Mouse (Mus musculus): Measurements from ENCODE around the gene Rcn3.
A peak's percentile ranks its signal among the peaks of the same experiment; 100 is the strongest.
"Not testable (repeated sequence)": the region's sequence is repeated elsewhere in the genome, so short reads cannot be mapped to it uniquely, and the experiment has no call there.

Gene Rcn3

DNA sequence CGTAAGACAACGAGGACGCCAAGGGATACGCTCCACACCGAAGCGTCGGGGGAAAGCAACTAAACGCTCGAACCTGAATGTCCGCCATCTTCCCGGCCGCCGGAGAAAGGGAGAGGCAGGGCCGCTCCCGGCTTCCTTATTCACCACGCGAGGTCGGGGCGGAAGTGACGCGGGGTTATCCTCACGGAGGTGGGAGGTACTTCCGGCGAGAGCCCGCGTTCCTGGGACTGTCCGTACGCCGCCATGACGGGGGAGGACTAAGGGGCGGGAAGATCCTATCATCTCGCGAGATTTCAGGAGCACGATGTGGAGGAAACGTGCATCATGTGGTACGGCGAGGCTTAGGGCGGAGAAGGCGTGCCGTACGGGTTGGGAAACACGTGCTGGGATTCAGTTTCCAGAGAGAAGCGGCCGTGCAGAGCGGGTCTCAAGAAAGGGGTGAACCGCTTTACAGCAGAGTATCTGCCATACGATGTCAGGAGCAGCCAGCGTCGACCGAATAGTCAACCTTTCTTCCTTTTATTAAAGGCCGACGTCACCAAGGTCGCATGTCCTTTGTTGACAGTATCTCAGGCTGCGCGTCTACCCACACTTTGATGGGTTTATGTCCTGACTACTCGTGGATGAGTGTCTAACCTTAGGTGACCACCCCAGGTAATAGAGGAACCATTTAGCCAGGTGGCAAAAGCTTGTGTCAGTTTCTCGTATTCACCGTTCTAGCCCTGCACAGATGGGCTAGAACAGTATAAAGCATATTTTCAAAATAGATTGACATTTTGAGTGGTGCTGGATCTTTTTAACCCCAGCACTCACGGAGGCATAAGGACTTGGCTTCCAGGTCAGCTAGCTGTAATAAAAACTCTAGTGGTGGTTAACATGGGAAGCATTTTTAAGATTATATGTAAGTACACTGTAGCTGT lies 32.5 kb upstream of the Rcn3 start, which contains the start of gene Rps11:
TSS of gene Rps11 (minus strand) at position 216 of the 920 bp plus-strand sequence.
- peak; percentile 99 for DNase-seq (ENCODE audit: low spot score)

DNA sequence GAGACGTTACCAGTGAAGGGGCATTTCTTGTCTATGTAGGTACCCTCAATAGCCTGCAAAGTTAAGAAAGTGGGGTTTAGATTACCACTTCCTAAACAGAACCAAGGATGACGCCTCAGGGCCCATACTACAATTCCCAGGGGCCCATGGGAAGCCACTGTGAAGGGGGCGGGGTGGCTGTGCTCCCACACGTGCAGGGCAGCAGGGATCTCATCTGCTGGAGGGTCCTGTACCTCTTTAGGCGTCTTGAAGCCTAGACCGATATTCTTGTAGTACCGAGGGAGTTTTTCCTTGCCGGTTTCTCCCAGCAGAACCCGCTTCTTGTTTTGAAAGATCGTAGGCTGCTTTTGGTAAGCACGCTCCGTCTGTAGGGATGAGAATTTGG lies 31.2 kb upstream of the Rcn3 start:
- DNase-seq (ENCODE audit: low spot score) = no peak

GRCm38 (mm10) chr7:45122561-45123185 lies 30.7 kb upstream of the Rcn3 start:
- no peak for DNase-seq (ENCODE audit: low spot score)

- no peak for DNase-seq (ENCODE audit: low spot score)
These were observed 29.9 kb upstream of the Rcn3 start for GRCm38 (mm10) chr7:45121966-45122365.

DNA sequence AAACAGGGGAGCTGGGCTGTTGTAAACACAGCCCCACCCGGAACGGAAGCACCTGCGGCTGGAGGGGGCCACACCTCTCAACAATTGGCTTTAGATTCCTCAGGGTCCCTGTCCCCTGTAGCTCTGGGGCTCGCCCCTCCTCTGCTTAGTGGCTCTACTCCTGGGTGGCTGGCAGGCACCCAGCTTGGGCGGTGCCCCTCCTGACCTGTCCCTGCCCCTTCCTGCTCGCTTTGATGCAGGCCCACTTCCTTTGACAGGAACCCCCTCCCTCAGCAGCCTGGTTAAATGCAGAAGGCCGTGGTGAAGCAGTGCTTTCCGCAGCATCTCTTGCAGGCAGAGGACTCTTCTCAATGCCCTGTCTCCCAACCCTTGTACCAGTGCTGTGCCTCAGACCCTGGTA lies 29.4 kb upstream of the Rcn3 start:
- no peak for DNase-seq (ENCODE audit: low spot score)

- no peak for DNase-seq (ENCODE audit: low spot score)
These were observed 28.0 kb upstream of the Rcn3 start for GRCm38 (mm10) chr7:45119780-45120709.

- no peak for DNase-seq (ENCODE audit: low spot score)
These were observed 26.3 kb upstream of the Rcn3 start for GRCm38 (mm10) chr7:45118336-45118735.

DNA sequence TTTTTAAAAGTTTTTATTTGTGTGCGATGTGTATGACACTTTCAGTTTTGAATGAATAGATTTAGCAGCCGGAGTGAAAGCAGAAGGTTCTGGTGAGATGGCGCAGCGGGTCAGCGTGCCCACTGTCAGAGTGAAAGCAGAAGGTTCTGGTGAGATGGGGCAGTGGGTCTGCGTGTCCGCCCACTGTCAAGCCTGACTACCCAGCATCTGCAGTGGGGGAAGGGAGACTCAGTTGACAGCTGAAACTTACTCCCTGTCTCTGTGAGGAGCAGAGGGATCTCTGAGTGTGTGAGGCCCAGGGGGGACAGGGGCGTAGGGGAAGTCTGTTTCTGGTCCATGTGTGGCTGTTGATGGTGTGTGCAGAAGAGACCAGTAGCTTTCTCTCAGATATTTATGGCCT lies 25.5 kb upstream of the Rcn3 start:
- no peak for DNase-seq (ENCODE audit: low spot score)

- no peak for DNase-seq (ENCODE audit: low spot score)
These were observed 21.5 kb upstream of the Rcn3 start for GRCm38 (mm10) chr7:45113476-45113875.

GRCm38 (mm10) chr7:45112529-45112928 lies 20.5 kb upstream of the Rcn3 start:
- no peak for DNase-seq (ENCODE audit: low spot score)

- no peak for DNase-seq (ENCODE audit: low spot score)
These were observed 19.9 kb upstream of the Rcn3 start for GRCm38 (mm10) chr7:45111940-45112339.

DNA sequence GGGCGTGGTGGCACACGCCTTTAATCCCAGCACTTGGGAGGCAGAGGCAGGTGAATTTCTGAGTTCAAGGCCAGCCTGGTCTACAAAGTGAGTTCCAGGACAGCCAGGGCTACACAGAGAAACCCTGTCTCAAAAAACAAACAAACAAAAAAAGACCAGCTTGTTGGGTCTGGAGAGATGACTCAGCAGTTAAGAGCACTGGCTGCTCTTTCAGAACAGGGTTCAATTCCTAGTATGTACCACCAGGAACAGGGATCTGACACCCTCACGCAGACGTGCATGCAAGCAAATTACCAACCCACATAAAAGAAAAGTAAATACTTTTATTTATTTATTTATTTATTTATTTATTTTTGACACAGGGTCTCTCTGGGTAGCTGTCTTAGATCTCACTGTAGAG lies 18.1 kb upstream of the Rcn3 start:
- not testable (repeated sequence) for DNase-seq (ENCODE audit: low spot score)

DNA sequence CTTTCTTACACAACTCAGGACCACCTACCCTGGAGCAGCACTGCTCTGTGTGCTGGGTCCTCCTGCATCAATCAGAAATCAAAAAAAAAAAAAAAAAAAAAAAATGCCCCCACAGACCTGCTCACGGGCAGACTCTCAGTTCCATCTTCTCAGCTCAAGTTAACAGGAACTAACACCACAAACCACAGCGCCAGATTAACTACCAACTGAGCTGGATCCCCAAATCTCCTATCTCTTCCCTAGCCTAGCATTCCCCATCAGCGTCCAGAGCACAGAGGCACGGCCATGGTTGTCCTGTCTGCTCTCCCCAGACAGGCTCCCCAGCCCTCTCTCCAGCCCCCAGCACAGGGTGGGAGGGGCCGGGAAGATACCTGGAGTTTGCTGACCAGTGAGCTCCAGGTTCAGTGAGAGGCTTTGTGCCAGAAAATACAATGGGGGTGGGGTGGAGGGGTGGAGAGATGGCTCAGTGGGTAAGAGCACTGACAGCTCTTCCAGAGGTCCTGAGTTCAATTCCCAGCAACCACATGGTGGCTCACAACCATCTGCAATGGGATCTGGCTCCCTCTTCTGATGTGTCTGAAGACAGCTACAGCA lies 15.1 kb upstream of the Rcn3 start:
- no peak for DNase-seq (ENCODE audit: low spot score)

DNA sequence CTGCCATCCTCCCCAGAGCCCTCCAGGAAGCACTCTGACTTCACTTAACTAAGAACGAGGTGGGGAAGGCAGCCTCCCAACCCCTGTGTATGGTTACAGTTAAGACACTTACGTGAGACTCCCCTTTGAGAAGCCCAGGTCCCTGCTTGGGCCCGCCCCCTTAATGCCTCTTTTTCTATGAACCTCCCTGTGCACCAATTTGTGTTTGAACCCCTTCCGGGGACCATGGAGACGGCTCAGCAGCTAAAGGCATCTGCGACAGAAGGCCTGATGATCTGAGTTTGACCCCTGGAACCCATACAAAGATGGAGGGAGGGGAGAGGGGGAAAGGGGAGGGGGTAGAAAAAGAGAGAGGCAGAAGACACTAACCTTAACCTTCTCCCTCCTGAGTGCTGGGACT lies 14.4 kb upstream of the Rcn3 start:
- no peak for DNase-seq (ENCODE audit: low spot score)

- no peak for DNase-seq (ENCODE audit: low spot score)
These were observed 13.5 kb upstream of the Rcn3 start for GRCm38 (mm10) chr7:45105491-45105890.

GRCm38 (mm10) chr7:45104941-45105340 lies 12.9 kb upstream of the Rcn3 start:
- DNase-seq (ENCODE audit: low spot score) = no peak

DNA sequence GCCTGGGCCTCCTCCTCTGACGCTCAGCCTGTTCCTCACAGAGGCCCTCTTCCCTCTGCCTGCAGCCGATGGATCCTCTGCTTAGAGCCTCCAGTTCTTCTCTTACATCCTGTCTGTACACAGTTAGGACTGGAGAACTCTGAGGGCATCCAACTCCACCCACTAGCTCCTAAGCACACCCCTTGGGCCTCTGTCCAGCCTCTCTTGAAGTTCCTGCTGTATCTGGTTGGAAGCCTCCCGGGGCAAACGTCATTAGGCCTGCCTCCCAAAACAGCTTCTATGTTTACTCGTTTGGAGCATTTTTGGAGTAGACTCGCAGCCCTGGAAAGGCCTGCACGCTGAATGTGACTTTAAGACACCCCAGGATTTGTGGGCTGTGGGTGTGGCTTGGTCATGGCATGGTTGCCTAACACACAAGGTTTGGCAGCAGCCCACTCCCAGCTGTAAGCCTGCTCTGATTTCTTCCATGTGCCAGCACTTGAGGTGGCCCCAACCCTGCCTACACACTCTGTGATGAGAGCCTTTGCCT lies 11.7 kb upstream of the Rcn3 start, which contains the start of gene Fcgrt:
TSS of gene Fcgrt (minus strand) at position 200 of the 529 bp plus-strand sequence.
- DNase-seq (ENCODE audit: low spot score) = peak; percentile 62

DNA sequence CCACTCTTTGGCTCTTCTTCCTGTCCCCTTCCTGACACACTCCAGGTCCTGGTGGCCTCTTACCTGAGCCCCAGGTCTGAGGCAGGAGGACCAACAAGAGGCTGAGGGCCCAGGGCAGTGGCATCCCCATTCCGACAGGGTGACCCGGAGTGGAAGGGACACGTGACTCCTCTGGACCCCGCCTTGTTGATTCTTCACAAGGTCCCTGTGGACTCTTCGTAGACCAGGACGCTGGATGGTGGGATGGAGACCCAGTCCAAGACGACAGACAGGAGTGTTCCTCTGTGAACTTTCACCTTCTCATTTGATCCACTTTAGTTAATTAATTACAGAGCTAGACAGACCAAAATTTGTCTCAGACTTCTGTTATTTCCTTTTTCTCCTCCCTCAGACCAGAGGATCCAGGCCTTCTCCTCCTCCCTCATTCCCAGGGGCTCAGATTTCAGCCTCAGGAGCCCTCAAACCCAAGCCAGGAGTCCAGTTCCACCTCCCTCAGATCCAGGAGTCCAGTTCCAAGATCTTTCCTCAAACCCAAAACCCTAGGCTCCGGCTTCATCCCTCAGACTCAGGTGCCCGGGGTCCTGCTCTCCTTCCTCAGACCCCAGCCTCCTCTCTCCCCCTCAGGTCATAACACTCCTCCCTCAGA lies 11.0 kb upstream of the Rcn3 start:
- DNase-seq (ENCODE audit: low spot score) = no peak

DNA sequence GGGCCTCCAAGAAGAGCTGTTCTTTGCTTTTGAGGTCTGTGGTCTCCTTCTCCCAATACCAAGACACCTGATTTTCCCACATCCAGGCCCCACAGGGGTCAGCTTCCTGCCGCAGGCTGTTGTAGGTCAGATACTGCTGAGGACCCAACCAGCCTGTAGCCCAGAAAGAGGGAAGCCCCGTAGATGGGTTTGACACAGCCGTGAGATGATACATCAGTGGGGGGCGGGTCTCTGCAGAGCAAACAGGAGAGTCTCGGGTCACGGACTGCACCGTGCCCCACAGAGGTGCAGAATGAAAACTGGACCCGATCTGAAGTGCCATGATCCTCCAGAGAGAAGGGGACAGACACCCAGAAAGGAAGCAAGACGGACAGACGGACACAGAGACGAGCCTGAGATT lies 10.4 kb upstream of the Rcn3 start:
- no peak for DNase-seq (ENCODE audit: low spot score)

- DNase-seq (ENCODE audit: low spot score) = no peak
These were observed 8.0 kb upstream of the Rcn3 start for GRCm38 (mm10) chr7:45100046-45100445.
